Mouse (Mus musculus) bone marrow macrophage, adult 2 months (primary cell): ENCODE measurements around the gene Mctp2.

Source experiments
- CTCF ChIP-seq: IDR thresholded peaks from 2 replicates; pipeline ENCODE4 v1.5.1; 2012; ENCODE audit warnings: low read depth, mild to moderate bottlenecking, low read length, moderate library complexity
- POLR2A ChIP-seq: IDR thresholded peaks from 2 replicates; pipeline ENCODE4 v1.6.1; 2012; ENCODE audit warnings: mild to moderate bottlenecking, low read depth, low read length, borderline replicate concordance

DNA sequence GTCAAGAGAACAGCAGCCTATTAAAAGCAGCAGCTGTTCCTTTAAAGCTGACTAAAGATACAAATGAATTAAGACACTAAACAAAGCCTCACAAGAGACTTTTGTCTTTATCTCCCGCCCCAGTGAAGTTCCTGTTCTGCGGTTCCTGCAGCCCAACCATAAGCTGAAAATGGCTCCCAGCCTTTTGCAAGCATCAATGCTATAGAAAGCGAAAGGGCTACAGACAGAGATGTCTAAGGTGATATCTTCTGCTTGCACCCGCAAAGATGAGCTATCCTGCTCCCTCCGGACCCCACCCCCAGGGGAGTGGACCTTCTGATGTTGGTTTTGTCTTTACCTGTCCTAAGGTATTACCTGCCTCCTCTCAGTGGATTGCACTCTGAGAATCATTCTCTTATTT lies 1.7 kb upstream of the Mctp2 start:
- TF ChIP-seq CTCF (no peak), POLR2A (no peak)
